Mouse (Mus musculus): Measurements from ENCODE around the gene Timm17b. TPM values are rescaled to one million over a fixed set of nuclear protein-coding genes. Genes with fewer than 3 reads are reported as not detected.
"Not testable (repeated sequence)": the region's sequence is repeated elsewhere in the genome, so short reads cannot be mapped to it uniquely, and the experiment has no call there.

Timm17b gene
- polyA plus RNA-seq, 1 experiment from 2014 or later: 130 TPM

DNA sequence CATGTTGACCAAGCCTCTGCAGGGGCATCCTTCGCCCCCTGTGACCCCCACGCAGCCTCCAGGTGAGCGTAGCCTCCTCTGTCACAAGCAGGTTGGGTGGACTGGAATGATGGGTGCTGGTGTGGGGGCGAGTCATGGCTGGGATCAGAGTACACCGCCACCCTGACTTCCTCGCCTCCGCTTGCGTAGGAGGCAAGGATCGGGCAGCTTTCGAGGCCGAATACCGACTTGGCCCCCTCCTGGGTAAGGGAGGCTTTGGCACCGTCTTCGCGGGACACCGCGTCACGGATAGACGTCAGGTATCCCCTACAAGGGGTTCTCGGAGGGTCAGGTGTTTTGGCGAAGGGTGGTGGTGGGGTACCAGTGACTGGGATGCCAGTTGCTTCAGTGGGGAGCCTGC, 20.7 kb upstream of the Timm17b start:
- H3K9me3 ChIP-seq: no peaks in the 10 kb centered on the region
- peak overlapping the region; percentile 81 for H3K4me2 ChIP-seq
- no peak overlapping the region for H3K27ac ChIP-seq (replicated peaks)
- WGBS: 13% methylated on average over 21 of the region's 21 CpGs
- H3K36me3 ChIP-seq: peaks cover 24% of the 10 kb centered on the region
- H3K9ac ChIP-seq: peak overlapping the region; percentile 75
- peaks cover 13% of the 10 kb centered on the region; the same call in 1 of the 2 replicates for H3K4me1 ChIP-seq
- no peaks in the 10 kb centered on the region for H3K27me3 ChIP-seq (replicated peaks)
- ATAC-seq (ENCODE audit: extremely low read depth, insufficient number of reproducible peaks, low FRiP score, low TSS enrichment): 0 out of 2 replicates have a peak, but pooled peaks have one; percentile 51
- H3K4me3 ChIP-seq: peak overlapping the region; percentile 54

- Histone ChIP-seq H3K27me3 (replicated peaks) (no peaks in the 10 kb centered on the region), H3K9ac (0 out of 2 replicates have a peak overlapping the region, but pooled peaks have one; percentile 19), H3K4me2 (peak overlapping the region; percentile 81), H3K4me1 (peaks cover 15% of the 10 kb centered on the region), H3K27ac (replicated peaks) (no peak overlapping the region), H3K9me3 (no peaks in the 10 kb centered on the region), H3K36me3 (peaks cover 12% of the 10 kb centered on the region; the same call in 1 of the 2 replicates), H3K4me3 (peak overlapping the region; percentile 23; the same call in 1 of the 2 replicates)
- 5% methylated on average over 11 of the region's 11 CpGs for WGBS
- no peak for ATAC-seq (ENCODE audit: extremely low read depth, insufficient number of reproducible peaks, low FRiP score, low TSS enrichment)
These were observed 19.3 kb upstream of the Timm17b start for GRCm38 (mm10) chrX:7879819-7880218.

DNA sequence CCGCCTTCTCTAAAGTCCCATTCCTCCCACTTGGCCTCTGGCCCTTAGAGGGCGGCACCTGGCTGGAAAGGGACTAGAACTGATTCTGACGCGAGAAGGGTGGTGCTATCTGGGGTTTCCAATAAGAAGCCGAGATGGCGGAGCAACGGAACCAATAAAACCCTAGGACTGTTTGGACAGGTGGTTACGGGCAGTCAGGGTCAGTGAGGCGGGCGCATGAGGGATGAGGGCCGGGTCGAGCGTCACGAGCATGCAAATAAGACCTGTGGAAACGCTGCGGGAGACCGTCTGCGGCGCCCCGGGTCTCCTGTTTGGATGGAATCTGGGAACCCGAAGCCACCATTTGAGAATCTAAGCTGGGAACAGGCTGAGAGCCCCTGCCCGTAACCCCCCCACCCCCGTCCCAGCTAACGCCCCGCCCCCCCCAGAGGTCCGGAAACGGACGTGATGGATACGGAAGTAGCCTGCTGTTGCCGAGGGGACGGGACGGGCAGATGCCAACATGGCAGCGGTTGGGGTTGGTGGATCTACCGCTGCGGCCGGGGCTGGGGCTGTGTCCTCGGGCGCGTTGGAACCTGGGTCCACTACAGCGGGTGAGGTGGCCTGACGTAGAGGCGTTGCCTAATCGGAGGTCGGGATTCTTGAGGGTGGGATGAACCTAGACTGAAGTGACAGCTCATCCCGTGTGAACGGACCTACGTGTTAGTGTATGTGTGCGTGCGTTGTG, 15.2 kb upstream of the Timm17b start, which contains the start of gene Slc35a2:
Gene Slc35a2, plus strand, starts transcription at position 188 of the 727 bp plus-strand sequence.
- Histone ChIP-seq H3K9me3 (no peaks in the 10 kb centered on the region), H3K27me3 (replicated peaks) (no peaks in the 10 kb centered on the region), H3K36me3 (peaks cover 9% of the 10 kb centered on the region; the same call in 1 of the 2 replicates), H3K4me2 (peak within 1 kb of the TSS; percentile 72), H3K4me3 (peak within 1 kb of the TSS; percentile 65), H3K27ac (replicated peaks) (peak within 1 kb of the TSS; percentile 87), H3K4me1 (peaks cover 12% of the 10 kb centered on the region), H3K9ac (peak within 1 kb of the TSS; percentile 77)
- ATAC-seq (ENCODE audit: extremely low read depth, insufficient number of reproducible peaks, low FRiP score, low TSS enrichment): peak; percentile 85
- WGBS: 6% methylated on average over 49 of the region's 49 CpGs

GRCm38 (mm10) chrX:7898211-7898610, 946 bp upstream of the Timm17b start:
- peak overlapping the region; percentile 80 for H3K9ac ChIP-seq
- no peak overlapping the region for H3K27ac ChIP-seq (replicated peaks)
- H3K4me2 ChIP-seq: peak overlapping the region; percentile 71
- H3K36me3 ChIP-seq: peaks cover 30% of the 10 kb centered on the region
- peaks cover 10% of the 10 kb centered on the region for H3K4me1 ChIP-seq
- no peak for ATAC-seq (ENCODE audit: extremely low read depth, insufficient number of reproducible peaks, low FRiP score, low TSS enrichment)
- WGBS: 23% methylated on average over 13 of the region's 13 CpGs
- no peaks in the 10 kb centered on the region for H3K9me3 ChIP-seq
- no peaks in the 10 kb centered on the region for H3K27me3 ChIP-seq (replicated peaks)
- H3K4me3 ChIP-seq: peak overlapping the region; percentile 67

- no peak overlapping the region for H3K9ac ChIP-seq
- H3K27ac ChIP-seq (replicated peaks): no peak overlapping the region
- H3K36me3 ChIP-seq: peaks cover 18% of the 10 kb centered on the region
- 85% methylated on average over 5 of the region's 5 CpGs for WGBS
- no peak overlapping the region for H3K4me2 ChIP-seq
- no peak for ATAC-seq (ENCODE audit: extremely low read depth, insufficient number of reproducible peaks, low FRiP score, low TSS enrichment)
- peaks cover 4% of the 10 kb centered on the region; the same call in 1 of the 2 replicates for H3K4me1 ChIP-seq
- H3K9me3 ChIP-seq: no peaks in the 10 kb centered on the region
- H3K4me3 ChIP-seq: no peak overlapping the region
- H3K27me3 ChIP-seq (replicated peaks): no peaks in the 10 kb centered on the region
These were observed 5.3 kb downstream of the Timm17b start for GRCm38 (mm10) chrX:7904441-7904840.

- Histone ChIP-seq H3K9me3 (no peaks in the 10 kb centered on the region), H3K27ac (replicated peaks) (no peak within 1 kb of the TSS), H3K36me3 (peaks cover 18% of the 10 kb centered on the region), H3K9ac (no peak within 1 kb of the TSS), H3K4me1 (no peaks in the 10 kb centered on the region), H3K27me3 (replicated peaks) (no peaks in the 10 kb centered on the region), H3K4me2 (no peak within 1 kb of the TSS), H3K4me3 (no peak within 1 kb of the TSS)
- 83% methylated on average over 5 of the region's 5 CpGs for WGBS
- no peak for ATAC-seq (ENCODE audit: extremely low read depth, insufficient number of reproducible peaks, low FRiP score, low TSS enrichment)
These were observed 8.6 kb downstream of the Timm17b start, which contains the start of gene Gm10491 for GRCm38 (mm10) chrX:7907735-7908134. Gene Gm10491 (minus strand): TSS chrX:7907835.

GRCm38 (mm10) chrX:7909242-7909641, 10.1 kb downstream of the Timm17b start, which contains the start of gene Gm10490:
Gene Gm10490 (plus strand): TSS chrX:7909542.
- 78% methylated on average over 4 of the region's 4 CpGs for WGBS

GRCm38 (mm10) chrX:7910473-7910872, 11.3 kb downstream of the Timm17b start:
- Histone ChIP-seq H3K4me1 (no peaks in the 10 kb centered on the region), H3K27ac (replicated peaks) (no peak overlapping the region), H3K9ac (no peak overlapping the region), H3K9me3 (no peaks in the 10 kb centered on the region), H3K27me3 (replicated peaks) (no peaks in the 10 kb centered on the region), H3K36me3 (peaks cover 12% of the 10 kb centered on the region), H3K4me3 (no peak overlapping the region), H3K4me2 (no peak overlapping the region)
- WGBS: 59% methylated on average over 6 of the region's 6 CpGs
- ATAC-seq (ENCODE audit: extremely low read depth, insufficient number of reproducible peaks, low FRiP score, low TSS enrichment): no peak

More at GRCm38 (mm10) chrX:7909242-7909641, 10.1 kb downstream of the Timm17b start, which contains the start of gene Gm10490:
- H3K4me3 ChIP-seq; H3K4me1 ChIP-seq; H3K4me2 ChIP-seq; H3K27ac ChIP-seq (replicated peaks); H3K9me3 ChIP-seq; H3K27me3 ChIP-seq (replicated peaks); ATAC-seq (ENCODE audit: extremely low read depth, insufficient number of reproducible peaks, low FRiP score, low TSS enrichment); H3K9ac ChIP-seq: not testable (repeated sequence)
- peaks cover 12% of the 10 kb centered on the region for H3K36me3 ChIP-seq

DNA sequence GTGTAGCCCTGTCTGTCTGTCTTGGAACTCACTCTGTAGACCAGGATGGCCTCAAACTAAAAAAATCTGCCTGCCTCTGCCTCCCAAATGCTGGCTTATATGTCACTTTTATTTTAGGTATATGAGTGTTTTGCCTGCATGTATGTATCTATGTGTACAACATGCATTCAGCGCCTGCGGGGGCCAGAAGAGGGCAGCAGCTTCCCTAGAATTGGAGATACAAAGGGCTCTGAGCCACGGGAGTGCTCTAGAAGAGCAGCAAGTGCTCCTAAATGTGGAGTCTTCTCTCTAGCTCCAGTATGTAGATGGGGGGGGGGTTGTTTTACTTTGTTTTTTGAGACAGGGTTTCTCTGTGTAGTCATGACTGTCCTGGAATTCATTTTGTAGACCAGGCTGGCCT, 16.5 kb downstream of the Timm17b start:
- not testable (repeated sequence) for H3K9ac ChIP-seq; H3K9me3 ChIP-seq; H3K27ac ChIP-seq (replicated peaks); H3K4me3 ChIP-seq; H3K4me1 ChIP-seq; H3K36me3 ChIP-seq; ATAC-seq (ENCODE audit: extremely low read depth, insufficient number of reproducible peaks, low FRiP score, low TSS enrichment); H3K4me2 ChIP-seq
- 8% methylated on average over 3 of the region's 3 CpGs for WGBS
- peaks cover 25% of the 10 kb centered on the region for H3K27me3 ChIP-seq (replicated peaks)

DNA sequence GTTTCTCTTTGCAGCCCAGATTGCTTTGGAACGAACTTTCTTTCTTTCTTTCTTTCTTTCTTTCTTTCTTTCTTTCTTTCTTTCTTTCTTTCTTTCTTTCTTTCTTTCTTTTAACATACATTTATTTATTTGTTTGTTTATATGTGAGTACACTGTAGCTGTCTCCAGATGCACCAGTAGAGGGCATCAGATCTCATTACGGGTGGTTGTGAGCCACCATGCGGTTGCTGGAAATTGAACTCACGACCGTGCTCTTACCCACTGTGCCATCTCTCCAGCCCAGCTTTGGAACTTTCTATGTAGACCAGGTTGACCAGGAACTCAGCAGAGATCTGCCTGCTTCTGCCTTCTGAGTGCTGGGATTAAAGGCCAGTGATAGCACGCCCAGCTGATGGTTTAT, 18.8 kb downstream of the Timm17b start:
- not testable (repeated sequence) for H3K9ac ChIP-seq; ATAC-seq (ENCODE audit: extremely low read depth, insufficient number of reproducible peaks, low FRiP score, low TSS enrichment); H3K4me3 ChIP-seq; H3K4me2 ChIP-seq; H3K27ac ChIP-seq (replicated peaks); H3K36me3 ChIP-seq; H3K9me3 ChIP-seq
- Histone ChIP-seq H3K27me3 (replicated peaks) (peaks cover 48% of the 10 kb centered on the region), H3K4me1 (0 out of 2 replicates have a peak, but pooled peaks cover 11% of the 10 kb centered on the region)
- 65% methylated on average over 6 of the region's 6 CpGs for WGBS

DNA sequence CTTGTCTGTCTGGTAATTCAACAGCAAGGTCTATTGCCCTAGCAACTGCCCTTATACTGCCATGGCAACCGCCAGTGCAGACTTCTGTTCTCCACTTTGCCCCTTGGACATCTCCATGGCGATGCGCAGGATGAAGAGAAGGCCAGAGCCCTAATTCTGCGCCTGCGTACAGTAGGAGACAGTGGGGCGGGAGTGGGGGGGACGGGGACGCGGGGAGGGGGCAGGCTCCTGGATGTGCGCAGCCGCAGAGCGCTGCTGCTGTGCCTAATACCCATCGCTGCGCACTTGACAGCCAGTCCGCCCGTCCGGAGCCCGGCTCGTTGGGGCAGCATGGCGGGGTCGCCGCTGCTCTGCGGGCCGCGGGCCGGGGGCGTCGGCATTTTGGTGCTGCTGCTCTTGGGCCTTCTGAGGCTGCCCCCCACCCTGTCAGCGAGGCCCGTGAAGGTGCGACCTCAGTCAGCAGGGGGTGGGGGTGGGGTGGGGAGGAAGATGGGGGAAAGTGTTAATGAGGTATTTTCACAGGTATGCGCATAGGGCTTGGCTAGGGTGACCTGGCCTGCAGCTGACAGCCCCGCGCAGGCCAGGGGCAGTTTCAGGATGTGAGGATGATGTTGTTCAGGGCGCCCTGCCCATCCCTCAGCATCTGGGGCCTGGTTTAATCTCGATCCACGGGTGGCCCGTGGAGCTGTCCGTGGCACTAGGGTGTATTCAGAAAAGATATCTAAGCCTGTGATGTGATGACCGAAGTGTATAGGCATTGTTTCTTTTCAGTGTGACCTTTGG, 20.6 kb downstream of the Timm17b start, which contains the start of gene Pcsk1n:
Gene Pcsk1n, plus strand, starts transcription at position 222 of the 783 bp plus-strand sequence.
- Histone ChIP-seq H3K9me3 (no peaks in the 10 kb centered on the region), H3K4me3 (peak within 1 kb of the TSS; percentile 31; the same call in 1 of the 2 replicates), H3K27me3 (replicated peaks) (peaks cover 66% of the 10 kb centered on the region), H3K4me1 (0 out of 2 replicates have a peak, but pooled peaks cover 11% of the 10 kb centered on the region), H3K9ac (no peak within 1 kb of the TSS), H3K36me3 (no peaks in the 10 kb centered on the region), H3K27ac (replicated peaks) (no peak within 1 kb of the TSS), H3K4me2 (peak within 1 kb of the TSS; percentile 55)
- WGBS: 6% methylated on average over 23 of the region's 40 CpGs
- no peak for ATAC-seq (ENCODE audit: extremely low read depth, insufficient number of reproducible peaks, low FRiP score, low TSS enrichment)

Measured in heart, embryonic 13.5 days (tissue).